Mouse (Mus musculus): ENCODE measurements at regions not wholly inside any gene's neighbourhood (a gene's known extent, or its start where the extent isn't known, plus 50 kb on each side); places are given as distances from the start of the nearest gene placed in this dataset.

DNA sequence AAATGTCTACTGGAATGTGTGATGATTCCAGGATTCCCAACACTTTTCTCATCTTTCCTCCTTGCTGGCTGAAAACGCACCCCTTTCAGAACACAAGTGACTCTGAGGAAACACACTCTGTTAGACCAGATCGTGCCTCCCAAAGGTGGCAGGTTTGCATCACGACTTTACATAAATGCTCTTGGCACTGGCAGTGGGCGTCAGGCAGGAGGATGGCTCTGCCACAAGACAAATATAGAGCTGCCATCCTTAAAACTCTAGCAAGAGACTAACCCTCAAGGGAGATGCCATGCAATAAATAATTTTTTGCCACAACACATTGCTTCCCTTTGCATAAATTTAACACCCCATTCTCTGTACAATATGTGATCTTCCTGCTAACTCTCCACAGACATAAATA is 2254.1 kb upstream of the Lrrc6 start:
- WGBS: 82% methylated on average over 4 of the region's 4 CpGs
- Histone ChIP-seq H3K27me3 (ENCODE audit: control insufficient read depth, insufficient read depth, low read length) (no peaks in the 10 kb centered on the region), H3K4me3 (ENCODE audit: low read depth, low read length) (no peak overlapping the region), H3K9me3 (ENCODE audit: control insufficient read depth, low read depth, low read length) (no peaks in the 10 kb centered on the region), H3K4me2 (replicated peaks; ENCODE audit: low read depth, low read length) (no peak overlapping the region), H3K27ac (ENCODE audit: low read length) (no peak overlapping the region), H3K36me3 (ENCODE audit: control insufficient read depth, insufficient read depth, low read length) (no peaks in the 10 kb centered on the region), H3K9ac (replicated peaks; ENCODE audit: low read depth, low read length) (no peak overlapping the region), H3K4me1 (ENCODE audit: control insufficient read depth, insufficient read depth, low read length) (no peaks in the 10 kb centered on the region)
- no peak for ATAC-seq (ENCODE audit: insufficient number of reproducible peaks, insufficient read depth, low FRiP score, low read depth)

- H3K27ac ChIP-seq (ENCODE audit: low read length): no peak overlapping the region
- H3K4me1 ChIP-seq (ENCODE audit: control insufficient read depth, insufficient read depth, low read length): no peaks in the 10 kb centered on the region
- 87% methylated on average over 7 of the region's 7 CpGs for WGBS
- H3K9me3 ChIP-seq (ENCODE audit: control insufficient read depth, low read depth, low read length): no peaks in the 10 kb centered on the region
- ATAC-seq (ENCODE audit: insufficient number of reproducible peaks, insufficient read depth, low FRiP score, low read depth): no peak
- no peak overlapping the region for H3K4me3 ChIP-seq (ENCODE audit: low read depth, low read length)
- H3K27me3 ChIP-seq (ENCODE audit: control insufficient read depth, insufficient read depth, low read length): no peaks in the 10 kb centered on the region
- no peak overlapping the region for H3K9ac ChIP-seq (replicated peaks; ENCODE audit: low read depth, low read length)
- H3K4me2 ChIP-seq (replicated peaks; ENCODE audit: low read depth, low read length): no peak overlapping the region
- no peaks in the 10 kb centered on the region for H3K36me3 ChIP-seq (ENCODE audit: control insufficient read depth, insufficient read depth, low read length)
These were observed 2238.6 kb upstream of the Lrrc6 start for GRCm38 (mm10) chr15:68739344-68739743.

DNA sequence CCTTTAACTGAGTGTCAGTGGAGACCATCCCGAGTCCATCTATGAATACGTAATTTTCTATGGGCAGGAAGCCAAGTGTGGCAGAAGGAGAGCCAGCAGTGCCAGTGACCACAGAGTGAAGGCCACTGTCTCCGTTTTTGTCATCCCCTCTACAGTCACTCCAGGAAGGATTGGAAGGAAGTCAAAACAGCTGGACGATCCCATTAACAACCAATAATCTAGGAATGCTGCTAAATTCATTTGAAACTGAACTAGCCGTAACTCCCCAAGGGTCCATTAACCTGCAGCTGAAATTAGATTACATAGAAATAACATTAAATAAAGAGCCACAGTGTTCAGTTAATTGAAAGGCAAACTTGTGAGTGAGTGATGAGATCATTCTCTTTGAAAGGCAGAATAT is 2220.5 kb upstream of the Lrrc6 start:
- Histone ChIP-seq H3K27me3 (ENCODE audit: control insufficient read depth, insufficient read depth, low read length) (no peaks in the 10 kb centered on the region), H3K4me3 (ENCODE audit: low read depth, low read length) (no peak overlapping the region), H3K9ac (replicated peaks; ENCODE audit: low read depth, low read length) (no peak overlapping the region), H3K9me3 (ENCODE audit: control insufficient read depth, low read depth, low read length) (no peaks in the 10 kb centered on the region), H3K27ac (ENCODE audit: low read length) (no peak overlapping the region), H3K36me3 (ENCODE audit: control insufficient read depth, insufficient read depth, low read length) (no peaks in the 10 kb centered on the region), H3K4me1 (ENCODE audit: control insufficient read depth, insufficient read depth, low read length) (no peaks in the 10 kb centered on the region), H3K4me2 (replicated peaks; ENCODE audit: low read depth, low read length) (no peak overlapping the region)
- WGBS: 76% methylated on average over 5 of the region's 5 CpGs
- no peak for ATAC-seq (ENCODE audit: insufficient number of reproducible peaks, insufficient read depth, low FRiP score, low read depth)

DNA sequence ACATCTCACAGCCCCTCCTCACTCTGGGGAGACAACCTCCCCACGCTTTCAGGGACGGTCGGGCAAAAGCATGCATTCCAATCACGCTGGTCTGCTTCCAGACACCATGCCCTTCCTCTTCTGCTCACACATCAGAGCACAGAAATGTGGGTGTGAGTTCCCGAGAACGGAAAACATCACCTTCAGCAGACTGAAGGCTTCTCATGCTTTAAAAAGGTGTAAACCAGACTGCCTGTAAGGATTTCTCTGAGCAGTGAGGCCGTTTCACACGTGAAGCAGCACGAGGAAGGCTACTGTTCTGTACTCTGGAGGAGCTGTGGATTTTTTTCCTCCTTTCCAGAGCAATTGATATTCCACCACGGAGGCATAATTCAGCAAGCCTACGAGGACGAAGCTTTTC is 2218.8 kb upstream of the Lrrc6 start:
- Histone ChIP-seq H3K4me2 (replicated peaks; ENCODE audit: low read depth, low read length) (no peak overlapping the region), H3K4me3 (ENCODE audit: low read depth, low read length) (no peak overlapping the region), H3K27ac (ENCODE audit: low read length) (no peak overlapping the region), H3K9ac (replicated peaks; ENCODE audit: low read depth, low read length) (no peak overlapping the region), H3K36me3 (ENCODE audit: control insufficient read depth, insufficient read depth, low read length) (no peaks in the 10 kb centered on the region), H3K27me3 (ENCODE audit: control insufficient read depth, insufficient read depth, low read length) (no peaks in the 10 kb centered on the region), H3K9me3 (ENCODE audit: control insufficient read depth, low read depth, low read length) (no peaks in the 10 kb centered on the region), H3K4me1 (ENCODE audit: control insufficient read depth, insufficient read depth, low read length) (no peaks in the 10 kb centered on the region)
- WGBS: 68% methylated on average over 12 of the region's 12 CpGs
- no peak for ATAC-seq (ENCODE audit: insufficient number of reproducible peaks, insufficient read depth, low FRiP score, low read depth)

- no peak overlapping the region for H3K4me2 ChIP-seq (replicated peaks; ENCODE audit: low read depth, low read length)
- no peaks in the 10 kb centered on the region for H3K4me1 ChIP-seq (ENCODE audit: control insufficient read depth, insufficient read depth, low read length)
- WGBS: 76% methylated on average over 4 of the region's 4 CpGs
- no peak overlapping the region for H3K9ac ChIP-seq (replicated peaks; ENCODE audit: low read depth, low read length)
- H3K9me3 ChIP-seq (ENCODE audit: control insufficient read depth, low read depth, low read length): no peaks in the 10 kb centered on the region
- no peaks in the 10 kb centered on the region for H3K27me3 ChIP-seq (ENCODE audit: control insufficient read depth, insufficient read depth, low read length)
- no peak overlapping the region for H3K4me3 ChIP-seq (ENCODE audit: low read depth, low read length)
- no peaks in the 10 kb centered on the region for H3K36me3 ChIP-seq (ENCODE audit: control insufficient read depth, insufficient read depth, low read length)
- H3K27ac ChIP-seq (ENCODE audit: low read length): no peak overlapping the region
- no peak for ATAC-seq (ENCODE audit: insufficient number of reproducible peaks, insufficient read depth, low FRiP score, low read depth)
These were observed 2213.6 kb upstream of the Lrrc6 start for GRCm38 (mm10) chr15:68714337-68714736.

DNA sequence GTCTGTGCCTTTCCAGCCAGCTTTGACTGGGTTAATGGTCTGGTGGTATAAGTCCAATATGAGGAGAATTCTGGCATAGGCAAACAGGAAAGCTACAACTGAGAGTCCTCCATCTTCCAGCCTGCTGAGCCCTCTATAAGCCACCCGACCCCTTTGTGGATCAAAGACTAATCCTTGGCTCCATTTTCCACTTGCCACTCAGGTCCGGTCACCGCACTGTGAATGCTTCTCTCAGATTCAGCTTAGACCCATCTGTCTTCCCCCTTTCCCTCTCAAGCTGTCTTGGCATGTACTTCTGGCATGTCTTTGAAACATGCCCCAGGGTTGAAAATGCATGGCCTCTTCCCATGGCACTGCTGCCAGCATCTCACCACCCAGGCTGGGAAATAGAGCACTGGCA is 2206.6 kb upstream of the Lrrc6 start:
- Histone ChIP-seq H3K27me3 (ENCODE audit: control insufficient read depth, insufficient read depth, low read length) (no peaks in the 10 kb centered on the region), H3K36me3 (ENCODE audit: control insufficient read depth, insufficient read depth, low read length) (no peaks in the 10 kb centered on the region), H3K9me3 (ENCODE audit: control insufficient read depth, low read depth, low read length) (no peaks in the 10 kb centered on the region), H3K4me3 (ENCODE audit: low read depth, low read length) (no peak overlapping the region), H3K9ac (replicated peaks; ENCODE audit: low read depth, low read length) (no peak overlapping the region), H3K4me2 (replicated peaks; ENCODE audit: low read depth, low read length) (no peak overlapping the region), H3K4me1 (ENCODE audit: control insufficient read depth, insufficient read depth, low read length) (no peaks in the 10 kb centered on the region), H3K27ac (ENCODE audit: low read length) (no peak overlapping the region)
- 76% methylated on average over 3 of the region's 3 CpGs for WGBS
- ATAC-seq (ENCODE audit: insufficient number of reproducible peaks, insufficient read depth, low FRiP score, low read depth): no peak

DNA sequence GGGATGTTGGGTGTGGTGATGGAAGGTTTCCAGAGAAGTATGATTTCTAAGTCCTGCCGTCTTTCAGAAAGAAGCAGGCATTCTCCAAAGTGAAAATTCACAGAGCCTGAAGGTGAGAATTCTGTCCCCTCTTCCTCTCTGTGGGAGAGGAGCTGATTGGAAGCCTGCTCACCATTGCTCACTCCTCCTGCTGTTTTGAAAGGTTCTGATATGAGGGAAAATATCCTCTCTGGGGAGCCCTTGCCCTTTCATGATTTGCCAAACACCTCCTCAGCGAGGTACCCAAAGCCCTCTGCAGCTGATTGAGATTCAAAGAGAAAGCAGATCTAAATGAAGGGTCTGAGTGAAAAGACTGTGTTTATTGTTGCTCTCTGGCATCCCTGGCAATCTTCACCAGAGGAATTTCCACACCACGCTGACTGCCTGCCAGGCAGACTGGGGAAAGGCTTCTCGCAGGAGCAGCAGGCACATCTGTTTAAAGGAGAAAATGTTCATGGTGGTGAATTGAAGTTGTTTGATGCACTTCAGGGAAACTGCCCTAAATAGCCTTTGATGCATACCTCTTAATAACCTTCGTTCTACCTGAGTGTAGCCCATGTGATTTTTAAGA is 2194.4 kb upstream of the Lrrc6 start:
- ATAC-seq (ENCODE audit: insufficient number of reproducible peaks, insufficient read depth, low FRiP score, low read depth): no peak
- 40% methylated on average over 5 of the region's 5 CpGs for WGBS
- Histone ChIP-seq H3K9me3 (ENCODE audit: control insufficient read depth, low read depth, low read length) (no peaks in the 10 kb centered on the region), H3K4me3 (ENCODE audit: low read depth, low read length) (no peak overlapping the region), H3K27me3 (ENCODE audit: control insufficient read depth, insufficient read depth, low read length) (no peaks in the 10 kb centered on the region), H3K9ac (replicated peaks; ENCODE audit: low read depth, low read length) (no peak overlapping the region), H3K4me1 (ENCODE audit: control insufficient read depth, insufficient read depth, low read length) (no peaks in the 10 kb centered on the region), H3K36me3 (ENCODE audit: control insufficient read depth, insufficient read depth, low read length) (no peaks in the 10 kb centered on the region), H3K27ac (ENCODE audit: low read length) (no peak overlapping the region), H3K4me2 (replicated peaks; ENCODE audit: low read depth, low read length) (no peak overlapping the region)

DNA sequence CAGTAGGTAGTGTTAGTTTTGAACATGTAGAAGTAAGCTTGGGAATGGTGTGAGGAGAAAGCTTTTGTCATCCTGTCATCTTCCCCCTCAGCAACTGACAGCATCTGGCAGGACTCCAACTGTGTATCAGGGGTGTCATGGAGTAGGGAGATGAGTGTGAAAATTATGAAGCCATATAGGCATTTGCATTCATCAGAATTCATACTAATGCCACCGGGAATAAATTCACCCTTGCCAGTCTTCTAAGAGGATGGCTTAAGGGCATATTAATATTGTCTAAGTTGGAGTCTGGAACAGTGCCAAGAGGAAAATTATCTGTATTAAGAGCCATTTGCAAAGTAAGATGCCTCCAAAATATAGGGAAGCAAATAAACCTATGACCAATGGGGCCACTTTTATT is 2166.8 kb upstream of the Lrrc6 start:
- ATAC-seq (ENCODE audit: insufficient number of reproducible peaks, insufficient read depth, low FRiP score, low read depth): no peak
- Histone ChIP-seq H3K27me3 (ENCODE audit: control insufficient read depth, insufficient read depth, low read length) (no peaks in the 10 kb centered on the region), H3K4me3 (ENCODE audit: low read depth, low read length) (no peak overlapping the region), H3K36me3 (ENCODE audit: control insufficient read depth, insufficient read depth, low read length) (no peaks in the 10 kb centered on the region), H3K4me1 (ENCODE audit: control insufficient read depth, insufficient read depth, low read length) (no peaks in the 10 kb centered on the region), H3K4me2 (replicated peaks; ENCODE audit: low read depth, low read length) (no peak overlapping the region), H3K9ac (replicated peaks; ENCODE audit: low read depth, low read length) (no peak overlapping the region), H3K27ac (ENCODE audit: low read length) (no peak overlapping the region), H3K9me3 (ENCODE audit: control insufficient read depth, low read depth, low read length) (no peaks in the 10 kb centered on the region)
- WGBS: 76% methylated on average over 1 of the region's 1 CpGs

DNA sequence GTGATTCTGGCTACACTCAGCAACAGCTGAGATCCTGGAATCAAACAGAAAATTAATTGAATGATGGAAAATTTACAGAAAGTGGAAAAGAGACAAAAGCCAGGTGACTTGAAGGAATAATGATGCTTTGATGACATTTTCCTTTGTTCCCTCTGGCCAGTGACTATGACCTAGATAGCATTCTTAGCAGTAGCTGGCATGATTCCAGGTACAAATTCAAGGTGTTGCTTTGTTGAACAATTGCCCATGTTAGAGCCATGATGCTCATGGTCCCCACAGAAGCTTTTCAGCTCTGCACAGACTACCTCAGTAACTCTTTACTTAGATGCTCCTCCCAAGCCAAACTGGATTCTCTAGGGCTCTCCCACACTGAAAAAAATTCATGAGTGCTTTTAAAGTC is 2164.6 kb upstream of the Lrrc6 start:
- Histone ChIP-seq H3K36me3 (ENCODE audit: control insufficient read depth, insufficient read depth, low read length) (no peaks in the 10 kb centered on the region), H3K4me3 (ENCODE audit: low read depth, low read length) (no peak overlapping the region), H3K27me3 (ENCODE audit: control insufficient read depth, insufficient read depth, low read length) (no peaks in the 10 kb centered on the region), H3K27ac (ENCODE audit: low read length) (no peak overlapping the region), H3K9me3 (ENCODE audit: control insufficient read depth, low read depth, low read length) (no peaks in the 10 kb centered on the region), H3K9ac (replicated peaks; ENCODE audit: low read depth, low read length) (no peak overlapping the region), H3K4me2 (replicated peaks; ENCODE audit: low read depth, low read length) (no peak overlapping the region), H3K4me1 (ENCODE audit: control insufficient read depth, insufficient read depth, low read length) (no peaks in the 10 kb centered on the region)
- no peak for ATAC-seq (ENCODE audit: insufficient number of reproducible peaks, insufficient read depth, low FRiP score, low read depth)

Measured in stomach, embryonic 14.5 days (tissue).